Mouse (Mus musculus): ENCODE data around the gene Sdk2.
A peak's percentile ranks its signal among the peaks of the same experiment; 100 is the strongest.

Sdk2 gene

GRCm38 (mm10) chr11:113788183-113788789 is 278.6 kb downstream of the Sdk2 start:
- DNase-seq (ENCODE audit: low spot score) = peak; percentile 67

- no peak for DNase-seq (ENCODE audit: low spot score)
Measured at GRCm38 (mm10) chr11:113787432-113788182, 279.2 kb downstream of the Sdk2 start.

- no peak for DNase-seq (ENCODE audit: low spot score)
Measured at GRCm38 (mm10) chr11:113787009-113787408, 279.8 kb downstream of the Sdk2 start.

GRCm38 (mm10) chr11:113786395-113786794 is 280.5 kb downstream of the Sdk2 start:
- DNase-seq (ENCODE audit: low spot score) = no peak

GRCm38 (mm10) chr11:113785406-113786171 is 281.3 kb downstream of the Sdk2 start:
- DNase-seq (ENCODE audit: low spot score) = peak; percentile 68

- no peak for DNase-seq (ENCODE audit: low spot score)
Measured at GRCm38 (mm10) chr11:113784656-113785396, 282.0 kb downstream of the Sdk2 start.

GRCm38 (mm10) chr11:113782496-113782895 is 284.4 kb downstream of the Sdk2 start:
- DNase-seq (ENCODE audit: low spot score) = no peak

GRCm38 (mm10) chr11:113782006-113782405 is 284.8 kb downstream of the Sdk2 start:
- no peak for DNase-seq (ENCODE audit: low spot score)

GRCm38 (mm10) chr11:113779680-113780041 is 287.2 kb downstream of the Sdk2 start:
- no peak for DNase-seq (ENCODE audit: low spot score)

GRCm38 (mm10) chr11:113778733-113779679 is 287.8 kb downstream of the Sdk2 start:
- no peak for DNase-seq (ENCODE audit: low spot score)

GRCm38 (mm10) chr11:113777878-113778464 is 288.9 kb downstream of the Sdk2 start:
- no peak for DNase-seq (ENCODE audit: low spot score)

GRCm38 (mm10) chr11:113776851-113777511 is 289.9 kb downstream of the Sdk2 start:
- no peak for DNase-seq (ENCODE audit: low spot score)

- no peak for DNase-seq (ENCODE audit: low spot score)
Measured at GRCm38 (mm10) chr11:113774773-113775172, 292.1 kb downstream of the Sdk2 start.

- no peak for DNase-seq (ENCODE audit: low spot score)
Measured at GRCm38 (mm10) chr11:113773191-113773590, 293.7 kb downstream of the Sdk2 start.

- DNase-seq (ENCODE audit: low spot score) = no peak
Measured at GRCm38 (mm10) chr11:113771187-113771586, 295.7 kb downstream of the Sdk2 start.

- DNase-seq (ENCODE audit: low spot score) = no peak
Measured at GRCm38 (mm10) chr11:113768356-113768755, 298.5 kb downstream of the Sdk2 start.

GRCm38 (mm10) chr11:113767285-113767684 is 299.6 kb downstream of the Sdk2 start:
- DNase-seq (ENCODE audit: low spot score) = no peak

GRCm38 (mm10) chr11:113766284-113766985 is 300.4 kb downstream of the Sdk2 start:
- DNase-seq (ENCODE audit: low spot score) = peak; percentile 31

GRCm38 (mm10) chr11:113764132-113764849 is 302.6 kb downstream of the Sdk2 start:
- DNase-seq (ENCODE audit: low spot score) = no peak

Measured in lung, postnatal 25 days (tissue).